Mouse (Mus musculus) heart, embryonic 12.5 days (tissue): ENCODE data around the gene Kif20b. TPM values are rescaled to one million over a fixed set of nuclear protein-coding genes. Genes with fewer than 3 reads are reported as not detected.
A peak's percentile ranks its signal among the peaks of the same experiment; 100 is the strongest.

ENCODE experiments used
- ATAC-seq: fragments of 200-750 bp; cut with Nextera tagmentation; 2 replicates; pipeline ENCODE4 v1.8.0; 2017; ENCODE audit warnings: moderate TSS enrichment, moderate library complexity; ENCODE audit not compliant: insufficient number of reproducible peaks, low FRiP score
- H3K27ac ChIP-seq: fragments of 300-500 bp; sonication (generic); 2 replicates; pipeline ENCODE4 v1.5.1; 2016; ENCODE audit warnings: mild to moderate bottlenecking, moderate library complexity; ENCODE audit not compliant: poor library complexity, severe bottlenecking
- H3K27me3 ChIP-seq: fragments of 300-500 bp; sonication (generic); replicated peaks from 2 replicates; pipeline ENCODE4 v1.6.1; 2016; ENCODE audit warnings: mild to moderate bottlenecking, moderate library complexity
- H3K36me3 ChIP-seq: fragments of 300-500 bp; sonication (generic); 2 replicates; pipeline ENCODE4 v1.6.1; 2016; ENCODE audit warnings: mild to moderate bottlenecking, moderate library complexity
- H3K4me1 ChIP-seq: fragments of 300-500 bp; sonication (generic); replicated peaks from 2 replicates; pipeline ENCODE4 v1.6.1; 2016; ENCODE audit warnings: mild to moderate bottlenecking
- H3K4me2 ChIP-seq: fragments of 300-500 bp; sonication (generic); 2 replicates; pipeline ENCODE4 v1.6.1; 2016; ENCODE audit warnings: mild to moderate bottlenecking, moderate library complexity
- H3K4me3 ChIP-seq: fragments of 300-500 bp; sonication (generic); 2 replicates; pipeline ENCODE4 v1.5.1; 2016; ENCODE audit warnings: mild to moderate bottlenecking
- H3K9ac ChIP-seq: fragments of 300-500 bp; sonication (generic); 2 replicates; pipeline ENCODE4 v1.6.1; 2016; ENCODE audit warnings: mild to moderate bottlenecking, moderate library complexity
- H3K9me3 ChIP-seq: fragments of 300-500 bp; sonication (generic); replicated peaks from 2 replicates; pipeline ENCODE4 v1.6.1; 2016; ENCODE audit warnings: mild to moderate bottlenecking, moderate library complexity
- WGBS: fragments of 180-500 bp; shearing (Covaris S2); methylation state at CpG from one replicate; pipeline ENCODE4 v1.1.7; 2016; 5-methylcytosine and 5-hydroxymethylcytosine counted together
- polyA plus RNA-seq: library from polyadenylated mRNA; unstranded; fragments of >200 nt; fragmentation: Nextera tagmentation; extraction: Ambion mirVana; gene quantifications from 2 replicates; pipeline ENCODE4 v1.2.1, GENCODE M21; 2016

Kif20b gene
- polyA plus RNA-seq, 1 experiment from 2014 or later: 43.4 TPM

- Histone ChIP-seq H3K27ac (no peak overlapping the region), H3K27me3 (no peaks in the 10 kb centered on the region), H3K9ac (no peak overlapping the region), H3K4me1 (no peaks in the 10 kb centered on the region), H3K4me2 (no peak overlapping the region), H3K9me3 (no peaks in the 10 kb centered on the region), H3K4me3 (no peak overlapping the region), H3K36me3 (no peaks in the 10 kb centered on the region)
- ATAC-seq: no peak
- 63% methylated on average over 1 of the region's 1 CpGs for WGBS
These were observed 30.6 kb upstream of the Kif20b start for GRCm38 (mm10) chr19:34891590-34891989.

- 54% methylated on average over 4 of the region's 4 CpGs for WGBS
- H3K4me1 ChIP-seq: no peaks in the 10 kb centered on the region; the same call in 1 of the 2 replicates
- no peak for ATAC-seq
- no peak overlapping the region for H3K9ac ChIP-seq
- no peaks in the 10 kb centered on the region for H3K27me3 ChIP-seq
- no peak overlapping the region for H3K4me3 ChIP-seq
- no peaks in the 10 kb centered on the region for H3K36me3 ChIP-seq
- H3K9me3 ChIP-seq: no peaks in the 10 kb centered on the region
- H3K4me2 ChIP-seq: no peak overlapping the region
- H3K27ac ChIP-seq: no peak overlapping the region
These were observed 27.1 kb upstream of the Kif20b start for GRCm38 (mm10) chr19:34895082-34895481.

- Histone ChIP-seq H3K36me3 (no peaks in the 10 kb centered on the region), H3K27ac (no peak overlapping the region), H3K9me3 (no peaks in the 10 kb centered on the region), H3K9ac (no peak overlapping the region), H3K4me3 (no peak overlapping the region), H3K4me2 (no peak overlapping the region), H3K4me1 (no peaks in the 10 kb centered on the region; the same call in 1 of the 2 replicates), H3K27me3 (no peaks in the 10 kb centered on the region)
- no peak for ATAC-seq
- 85% methylated on average over 15 of the region's 15 CpGs for WGBS
These were observed 24.8 kb upstream of the Kif20b start for GRCm38 (mm10) chr19:34897082-34897965.

- ATAC-seq: no peak
- H3K9ac ChIP-seq: no peak overlapping the region
- 75% methylated on average over 4 of the region's 4 CpGs for WGBS
- no peak overlapping the region for H3K4me2 ChIP-seq
- H3K4me3 ChIP-seq: no peak overlapping the region
- H3K27me3 ChIP-seq: no peaks in the 10 kb centered on the region
- no peaks in the 10 kb centered on the region; the same call in 1 of the 2 replicates for H3K4me1 ChIP-seq
- H3K27ac ChIP-seq: no peak overlapping the region
- H3K9me3 ChIP-seq: no peaks in the 10 kb centered on the region
- no peaks in the 10 kb centered on the region for H3K36me3 ChIP-seq
These were observed 23.2 kb upstream of the Kif20b start for GRCm38 (mm10) chr19:34898941-34899340.

GRCm38 (mm10) chr19:34901266-34901665 lies 20.9 kb upstream of the Kif20b start:
- WGBS: 88% methylated on average over 7 of the region's 7 CpGs
- Histone ChIP-seq H3K4me3 (no peak overlapping the region), H3K9me3 (no peaks in the 10 kb centered on the region), H3K36me3 (no peaks in the 10 kb centered on the region), H3K4me2 (no peak overlapping the region), H3K27me3 (no peaks in the 10 kb centered on the region), H3K27ac (no peak overlapping the region), H3K4me1 (no peaks in the 10 kb centered on the region; the same call in 1 of the 2 replicates), H3K9ac (no peak overlapping the region)
- no peak for ATAC-seq

GRCm38 (mm10) chr19:34901735-34902134 lies 20.4 kb upstream of the Kif20b start:
- Histone ChIP-seq H3K9me3 (no peaks in the 10 kb centered on the region), H3K9ac (no peak overlapping the region), H3K4me1 (no peaks in the 10 kb centered on the region; the same call in 1 of the 2 replicates), H3K4me3 (no peak overlapping the region), H3K36me3 (no peaks in the 10 kb centered on the region), H3K27ac (no peak overlapping the region), H3K27me3 (no peaks in the 10 kb centered on the region), H3K4me2 (no peak overlapping the region)
- 89% methylated on average over 2 of the region's 2 CpGs for WGBS
- ATAC-seq: no peak

- Histone ChIP-seq H3K27ac (no peak overlapping the region), H3K4me2 (no peak overlapping the region), H3K9ac (no peak overlapping the region), H3K27me3 (no peaks in the 10 kb centered on the region), H3K4me3 (no peak overlapping the region), H3K4me1 (peaks cover 10% of the 10 kb centered on the region), H3K9me3 (no peaks in the 10 kb centered on the region), H3K36me3 (no peaks in the 10 kb centered on the region)
- 84% methylated on average over 5 of the region's 5 CpGs for WGBS
- ATAC-seq: no peak
These were observed 18.1 kb upstream of the Kif20b start for GRCm38 (mm10) chr19:34904032-34904431.

- H3K4me1 ChIP-seq: peaks cover 10% of the 10 kb centered on the region
- no peaks in the 10 kb centered on the region for H3K9me3 ChIP-seq
- H3K27me3 ChIP-seq: no peaks in the 10 kb centered on the region
- H3K4me3 ChIP-seq: no peak overlapping the region
- ATAC-seq: no peak
- no peak overlapping the region for H3K9ac ChIP-seq
- no peaks in the 10 kb centered on the region for H3K36me3 ChIP-seq
- WGBS: 83% methylated on average over 7 of the region's 7 CpGs
- H3K27ac ChIP-seq: no peak overlapping the region
- no peak overlapping the region for H3K4me2 ChIP-seq
These were observed 16.7 kb upstream of the Kif20b start for GRCm38 (mm10) chr19:34905424-34905823.

GRCm38 (mm10) chr19:34906772-34907171 lies 15.4 kb upstream of the Kif20b start:
- Histone ChIP-seq H3K27me3 (no peaks in the 10 kb centered on the region), H3K9ac (no peak overlapping the region), H3K4me3 (no peak overlapping the region), H3K9me3 (no peaks in the 10 kb centered on the region), H3K27ac (peak overlapping the region; percentile 70), H3K4me2 (0 out of 2 replicates have a peak overlapping the region, but pooled peaks have one; percentile 26), H3K36me3 (no peaks in the 10 kb centered on the region), H3K4me1 (peaks cover 10% of the 10 kb centered on the region)
- no peak for ATAC-seq
- 52% methylated on average over 5 of the region's 5 CpGs for WGBS

- no peak overlapping the region for H3K4me3 ChIP-seq
These were observed 9.8 kb upstream of the Kif20b start for GRCm38 (mm10) chr19:34912366-34912765.

GRCm38 (mm10) chr19:34920066-34920465 lies 2.1 kb upstream of the Kif20b start:
- H3K9me3 ChIP-seq: no peaks in the 10 kb centered on the region
- H3K27me3 ChIP-seq: no peaks in the 10 kb centered on the region
- ATAC-seq: no peak
- no peak overlapping the region for H3K27ac ChIP-seq
- H3K9ac ChIP-seq: no peak overlapping the region
- H3K4me1 ChIP-seq: peaks cover 5% of the 10 kb centered on the region; the same call in 1 of the 2 replicates
- no peak overlapping the region for H3K4me2 ChIP-seq
- H3K4me3 ChIP-seq: no peak overlapping the region
- H3K36me3 ChIP-seq: peaks cover 9% of the 10 kb centered on the region; the same call in 1 of the 2 replicates
- 88% methylated on average over 4 of the region's 4 CpGs for WGBS

More at GRCm38 (mm10) chr19:34912366-34912765, 9.8 kb upstream of the Kif20b start:
- Histone ChIP-seq H3K9me3 (no peaks in the 10 kb centered on the region), H3K4me2 (no peak overlapping the region), H3K4me1 (peaks cover 7% of the 10 kb centered on the region; the same call in 1 of the 2 replicates), H3K36me3 (no peaks in the 10 kb centered on the region), H3K27me3 (no peaks in the 10 kb centered on the region), H3K9ac (no peak overlapping the region), H3K27ac (no peak overlapping the region)
- no peak for ATAC-seq
